Mouse (Mus musculus) adipose tissue, adult 10 weeks (tissue): ENCODE results near the gene Gm2056. TPM values are rescaled to one million over a fixed set of nuclear protein-coding genes. Genes with fewer than 3 reads are reported as not detected.

ENCODE experiments used
- polyA plus RNA-seq: library from polyadenylated mRNA; stranded (reverse); fragments of 350-450 nt; fragmentation: Illumina TruSeq; extraction: RNeasy Lipid Tissue Mini Kit (QIAGEN cat#74804); gene quantifications from one replicate; pipeline ENCODE4 v1.2.3, GENCODE M21; 2014; ENCODE audit warnings: low read depth, low replicate concordance

Gene Gm2056
- not detected for polyA plus RNA-seq

GRCm38 (mm10) chr12:88026704-88027103 is at the start of gene Gm2056:
TSS of gene Gm2056 (plus strand) at chr12:88027004.

GRCm38 (mm10) chr12:88011548-88011947 is 15.3 kb upstream of the Gm2056 start, which contains the start of gene Gm2075:
TSS of gene Gm2075 (plus strand) at chr12:88011848.

GRCm38 (mm10) chr12:88018671-88019070 is 8.1 kb upstream of the Gm2056 start, which contains the start of gene Gm6803:
TSS of gene Gm6803 (minus strand) at chr12:88018771.

Other genes starting within 250 kb of the Gm2056 start
- not detected for gene Gm21936, start 231.5 kb upstream of the Gm2056 start, polyA plus RNA-seq
- not detected for gene BB287469, start 210.4 kb upstream of the Gm2056 start, polyA plus RNA-seq
- gene Gm2001, start 184.7 kb upstream of the Gm2056 start, polyA plus RNA-seq: not detected
- gene Gm2016, start 152.9 kb upstream of the Gm2056 start, polyA plus RNA-seq: not detected
- not detected for gene Gm2022, start 131.6 kb upstream of the Gm2056 start, polyA plus RNA-seq
- not detected for gene Gm2035, start 107.1 kb upstream of the Gm2056 start, polyA plus RNA-seq
- gene Gm2042, start 72.9 kb upstream of the Gm2056 start, polyA plus RNA-seq: not detected
- gene Gm2075, start 15.2 kb upstream of the Gm2056 start, polyA plus RNA-seq: not detected
- gene Gm6803, start 8.2 kb upstream of the Gm2056 start, polyA plus RNA-seq: not detected
- not detected for gene Gm16368, start 56.7 kb downstream of the Gm2056 start, polyA plus RNA-seq
- gene Gm10436, start 155.1 kb downstream of the Gm2056 start, polyA plus RNA-seq: not detected
- not detected for gene Gm8332, start 223.1 kb downstream of the Gm2056 start, polyA plus RNA-seq
- not detected for gene Gm5662, start 247.5 kb downstream of the Gm2056 start, polyA plus RNA-seq